Comparison of ENCODE assay signal across 8 mouse cellular contexts in the genomic region with DNA sequence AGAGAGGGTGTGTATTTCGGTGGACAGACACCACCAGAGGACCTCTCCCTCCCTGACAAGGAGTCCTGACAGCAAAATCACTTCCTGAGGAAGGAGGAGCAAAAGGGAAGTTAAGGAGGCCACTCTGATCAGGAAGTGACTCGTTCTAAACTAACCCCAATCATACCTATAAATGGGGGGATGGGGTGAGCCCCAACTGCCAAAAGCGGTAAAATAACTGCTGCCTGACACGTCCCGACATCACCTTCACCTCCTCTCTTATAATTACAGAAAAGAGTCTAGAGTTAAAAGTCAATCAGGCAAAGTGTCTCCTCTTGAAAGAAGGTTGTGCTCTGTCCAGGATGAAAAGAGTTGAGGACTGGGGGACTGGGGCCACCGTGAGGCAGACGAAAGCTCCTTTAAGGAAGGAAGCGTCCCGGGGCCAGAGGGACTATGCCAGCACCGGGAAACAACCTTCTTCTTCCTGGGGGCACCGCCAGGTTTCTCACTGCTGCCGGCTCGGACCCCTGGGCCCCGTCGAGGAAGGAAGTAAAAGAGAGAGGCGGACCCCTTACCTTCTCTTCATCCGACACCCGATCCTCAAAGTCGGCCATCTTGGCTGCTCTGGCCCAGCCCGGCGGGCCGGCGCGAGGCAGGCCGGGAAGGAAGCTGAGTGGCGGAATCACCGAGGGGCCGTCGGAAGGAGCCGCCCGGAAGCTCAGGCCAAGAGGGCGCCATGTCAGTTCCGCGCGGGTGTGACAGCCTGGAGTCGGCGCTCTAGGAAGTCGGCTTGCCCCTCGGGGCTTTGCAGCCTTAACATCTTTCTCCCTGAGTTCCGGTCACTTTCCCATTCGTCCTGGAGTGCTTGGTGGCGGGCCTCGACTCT. TPM values are rescaled to one million over a fixed set of nuclear protein-coding genes. Genes with fewer than 3 reads are reported as not detected.
DNase-seq lines count a peak whose midpoint lies in the region; ATAC-seq lines count a peak whose summit lies in the region.

A gene (plus strand): TSS at position 220 of the 865 bp plus-strand sequence.
A gene (minus strand): TSS at position 720 of the 865 bp plus-strand sequence.

- H3K36me3 ChIP-seq in hindbrain, embryonic 11.5 days (ENCODE audit: control insufficient read depth, insufficient read depth, low read length): no peaks in the 10 kb centered on the region; the same call in 1 of the 2 replicates

- H3K4me1 ChIP-seq in hindbrain, embryonic 11.5 days (replicated peaks; ENCODE audit: control insufficient read depth, insufficient read depth, low read length): 0 out of 2 replicates have a peak, but pooled peaks cover 2% of the 10 kb centered on the region

- peak; percentile 91 for DNase-seq in Muller cell, postnatal 12 days (ENCODE audit: inconsistent ontology term)
- peak; percentile 84 for DNase-seq in cerebellum, adult 9-10 months
- DNase-seq in hindbrain, embryonic 11.5 days (ENCODE audit: low spot score): peak; percentile 89
- peak; percentile 87 to 92 for DNase-seq in layer of hippocampus, postnatal 10 days (ENCODE audit: low spot score in 2 of 2)
- DNase-seq in lung, postnatal 10 days: peak; percentile 94
- peak; percentile 93 for DNase-seq in retina, embryonic 14.5 days (ENCODE audit: low spot score)
- peak; percentile 80 to 88 for DNase-seq in urinary bladder, adult 18-20 months (ENCODE audit: low spot score in 2 of 2)

- peak within 1 kb of the TSS; percentile 94 for H3K27ac ChIP-seq in hindbrain, embryonic 11.5 days (ENCODE audit: low read depth, low read length)

- peak; percentile 95 for ATAC-seq in frontal cortex, adult (ENCODE audit: low TSS enrichment)
- peak; percentile 97 for ATAC-seq in hindbrain, embryonic 11.5 days (ENCODE audit: low FRiP score)

- H3K9me3 ChIP-seq in hindbrain, embryonic 11.5 days (ENCODE audit: control insufficient read depth, low read length): no peaks in the 10 kb centered on the region

- no peaks in the 10 kb centered on the region for H3K27me3 ChIP-seq in hindbrain, embryonic 11.5 days (ENCODE audit: control insufficient read depth, insufficient read depth, low read length)

- H3K4me2 ChIP-seq in hindbrain, embryonic 11.5 days (replicated peaks; ENCODE audit: low read depth, low read length): peak within 1 kb of the TSS; percentile 69

- WGBS in hindbrain, embryonic 11.5 days: under 1% methylated on average over 43 of the region's 43 CpGs

- H3K4me3 ChIP-seq in hindbrain, embryonic 11.5 days (ENCODE audit: low read depth, low read length): peak within 1 kb of the TSS; percentile 95

- H3K9ac ChIP-seq in hindbrain, embryonic 11.5 days (ENCODE audit: low read depth, low read length): peak within 1 kb of the TSS; percentile 90

RNA-seq across cellular contexts. Expression of the first gene that starts in this region (rescaled TPM):
- polyA plus RNA-seq in hindbrain, embryonic 11.5 days (2014; fragmentation: Nextera tagmentation; extraction: Ambion mirVana): 35.3 and 43.8 TPM in 2 replicates
- 10 to 100 TPM; 24.4 to 37.5 TPM for total RNA-seq in layer of hippocampus, postnatal 10 days (2021)

RNA-seq across cellular contexts. Expression of the second gene that starts in this region (rescaled TPM):
- polyA plus RNA-seq in hindbrain, embryonic 11.5 days (2014; fragmentation: Nextera tagmentation; extraction: Ambion mirVana): 245 and 266 TPM in 2 replicates
- 10 to 100 TPM; 39.2 to 56.7 TPM for total RNA-seq in layer of hippocampus, postnatal 10 days (2021)

Comparison
In these comparisons a context has a peak if more than half of its experiments do, and no peak if none do; other contexts are left out.
1. Peak in every context shown above with its lines: DNase-seq, ATAC-seq, H3K4me3 ChIP-seq and H3K27ac ChIP-seq.